Mouse (Mus musculus) cerebellum, postnatal 25 days (tissue): ENCODE measurements around the gene Fbxo2.
"Not testable (repeated sequence)": the region's sequence is repeated elsewhere in the genome, so short reads cannot be mapped to it uniquely, and the experiment has no call there.

Source experiments
- DNase-seq, 2 experiments: peaks; one replicate each; pipeline ENCODE4 v3.0.0; 2021; ENCODE audit warnings: mixed read lengths in 2 of 2

The Fbxo2 gene

DNA sequence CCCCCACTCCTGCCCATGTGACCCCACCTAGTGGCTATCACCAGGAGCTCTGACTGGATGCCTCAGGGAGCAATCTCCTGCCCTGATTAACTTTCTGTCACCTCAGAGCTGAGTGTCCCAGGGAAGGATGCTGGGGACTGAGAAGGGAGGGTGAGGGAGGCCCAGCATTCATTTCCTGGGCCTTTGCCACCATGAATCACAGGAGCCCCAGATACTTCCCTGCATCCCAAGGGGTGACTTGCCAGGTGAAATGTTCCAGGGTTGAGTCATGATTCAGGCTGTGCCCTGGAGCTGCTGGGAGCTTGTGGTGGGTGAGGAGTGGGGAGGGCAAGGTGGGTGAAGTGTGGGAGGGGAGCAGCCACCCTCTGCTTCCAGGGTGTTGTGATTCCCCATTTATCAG is 17.3 kb downstream of the Fbxo2 start:
- no peak for DNase-seq

DNA sequence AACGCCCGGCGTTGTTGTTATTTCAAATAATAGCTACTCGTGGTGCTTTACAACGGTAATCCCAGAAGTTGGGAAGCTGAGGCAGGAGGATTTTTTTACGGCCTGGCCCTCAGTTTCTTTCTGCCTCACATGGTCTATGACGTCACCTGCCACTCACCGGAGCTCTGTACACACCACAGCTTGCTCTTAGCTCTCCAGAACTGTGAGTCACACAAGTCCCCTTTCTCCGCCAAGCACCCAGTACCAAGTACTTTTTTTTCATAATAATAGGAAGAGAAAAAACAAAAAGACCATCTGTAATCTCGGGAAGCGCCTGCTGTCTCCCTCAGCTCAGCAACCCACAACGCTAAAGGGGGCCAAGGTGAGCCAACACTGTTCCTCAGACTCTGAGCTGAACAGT is 21.1 kb downstream of the Fbxo2 start:
- no peak for DNase-seq

- DNase-seq: no peak
Observed at GRCm38 (mm10) chr4:148182363-148182762, 21.9 kb downstream of the Fbxo2 start.

DNA sequence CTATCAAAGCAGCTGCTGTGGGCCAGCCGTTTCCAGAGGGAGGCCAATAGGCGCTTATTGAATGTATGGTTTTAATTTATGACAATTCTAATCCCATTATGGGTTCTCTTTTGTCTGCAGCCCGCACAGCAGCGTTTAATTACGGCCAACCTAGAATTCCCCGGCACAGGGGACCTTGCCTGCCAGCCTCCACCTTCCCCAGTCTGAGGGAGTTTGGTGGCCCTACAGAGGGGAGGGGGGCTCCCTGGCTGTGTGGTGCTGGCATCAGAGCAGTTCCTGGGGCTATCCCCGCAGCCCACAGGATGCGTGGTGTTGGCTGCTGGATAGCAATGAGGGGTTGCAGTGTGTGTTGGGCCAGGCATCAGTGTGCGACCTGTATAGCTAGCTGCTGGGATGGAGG is 24.1 kb downstream of the Fbxo2 start:
- no peak for DNase-seq

GRCm38 (mm10) chr4:148185819-148186218 is 25.4 kb downstream of the Fbxo2 start:
- DNase-seq: no peak

- DNase-seq: not testable (repeated sequence)
Observed at GRCm38 (mm10) chr4:148188767-148189166, 28.3 kb downstream of the Fbxo2 start.

- DNase-seq: peak in 1 of 2 experiments; percentile 54
Observed at GRCm38 (mm10) chr4:148192707-148193245, 32.4 kb downstream of the Fbxo2 start.

DNA sequence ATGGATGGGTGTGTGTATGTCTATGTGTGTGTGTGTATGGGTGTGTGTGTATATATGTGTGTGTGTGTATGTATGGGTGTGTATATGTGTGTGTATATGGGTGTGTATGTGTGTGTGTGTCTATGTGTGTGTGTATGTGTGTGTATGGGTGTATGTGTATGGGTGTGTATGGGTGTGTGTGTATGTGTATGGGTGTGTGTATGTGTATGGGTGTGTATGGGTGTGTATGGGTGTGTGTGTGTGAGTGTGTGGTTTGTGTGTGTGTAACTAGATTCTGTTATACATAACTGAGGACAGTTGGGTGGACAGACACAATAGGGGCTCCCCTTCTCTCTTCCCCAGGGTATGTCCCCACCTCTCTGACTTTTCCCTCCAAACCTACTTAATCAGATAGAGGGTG is 34.0 kb downstream of the Fbxo2 start:
- DNase-seq: no peak

GRCm38 (mm10) chr4:148198721-148199120 is 38.3 kb downstream of the Fbxo2 start:
- DNase-seq: no peak

- no peak for DNase-seq
Observed at GRCm38 (mm10) chr4:148203557-148203956, 43.1 kb downstream of the Fbxo2 start.

- DNase-seq: no peak
Observed at GRCm38 (mm10) chr4:148204061-148204872, 43.8 kb downstream of the Fbxo2 start.

GRCm38 (mm10) chr4:148204873-148205232 is 44.4 kb downstream of the Fbxo2 start:
- no peak for DNase-seq

- DNase-seq: no peak
Observed at GRCm38 (mm10) chr4:148214460-148215136, 54.2 kb downstream of the Fbxo2 start.

DNA sequence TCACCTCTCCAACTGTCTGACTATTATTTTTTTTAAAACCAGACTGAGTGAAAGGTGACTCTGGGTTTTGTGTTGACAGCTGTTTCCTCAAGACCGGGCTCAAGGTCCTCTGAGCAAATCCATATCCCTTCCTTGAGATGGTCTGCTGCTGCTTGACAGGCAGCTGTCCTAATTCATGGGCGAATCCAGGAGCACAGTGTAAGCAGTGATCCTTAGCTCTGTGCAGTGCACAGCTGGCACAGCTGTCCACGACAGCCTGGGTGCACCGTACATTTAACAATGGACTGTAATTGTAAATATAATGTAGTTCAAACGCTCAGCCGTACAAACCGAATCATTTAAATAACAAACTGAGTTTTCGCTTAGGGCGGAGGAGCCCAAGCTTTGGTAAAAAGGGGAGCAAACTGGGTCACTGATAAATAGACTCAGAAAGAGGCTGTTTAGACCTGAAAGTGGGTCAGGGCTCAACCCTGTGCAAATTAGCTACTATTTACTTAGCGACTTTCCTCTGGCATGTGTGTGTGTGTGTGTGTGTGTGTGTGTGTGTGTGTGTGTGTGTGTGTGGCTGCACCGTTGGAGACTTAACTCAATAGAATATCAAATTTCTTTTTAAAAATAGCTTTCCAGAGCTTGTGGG is 55.0 kb downstream of the Fbxo2 start:
- DNase-seq: no peak
